Mouse (Mus musculus) CD4-positive helper T cell, adult 2 months (primary cell): ENCODE data around the gene Lztfl1.
"Not testable (repeated sequence)": the region's sequence is repeated elsewhere in the genome, so short reads cannot be mapped to it uniquely, and the experiment has no call there.

Source experiments
- DNase-seq: peaks from one replicate; pipeline ENCODE4 v3.0.0-alpha.2; 2012; ENCODE audit warnings: low read depth, missing footprints, low spot score

The Lztfl1 gene

GRCm38 (mm10) chr9:123679198-123679597 is 38.3 kb downstream of the Lztfl1 start:
- DNase-seq: no peak

GRCm38 (mm10) chr9:123678327-123679105 is 39.0 kb downstream of the Lztfl1 start, which contains the start of the genes Ccr9 and Slc6a20a:
Gene Ccr9, plus strand, starts transcription at chr9:123678439.
Gene Slc6a20a, minus strand, starts transcription at chr9:123678885.
- peak; percentile 27 for DNase-seq

GRCm38 (mm10) chr9:123665645-123666044 is 51.9 kb downstream of the Lztfl1 start:
- peak; percentile 61 for DNase-seq

GRCm38 (mm10) chr9:123659986-123660676 is 57.4 kb downstream of the Lztfl1 start:
- DNase-seq: not testable (repeated sequence)

- no peak for DNase-seq
Measured at GRCm38 (mm10) chr9:123658981-123659380, 58.5 kb downstream of the Lztfl1 start.

GRCm38 (mm10) chr9:123657457-123657856 is 60.0 kb downstream of the Lztfl1 start:
- DNase-seq: no peak

- no peak for DNase-seq
Measured at GRCm38 (mm10) chr9:123651369-123651768, 66.1 kb downstream of the Lztfl1 start.

- DNase-seq: no peak
Measured at GRCm38 (mm10) chr9:123649785-123650511, 67.5 kb downstream of the Lztfl1 start.
